Mouse (Mus musculus) spleen, adult 2 months (tissue): ENCODE data around the gene Rell1. TPM values are rescaled to one million over a fixed set of nuclear protein-coding genes. Genes with fewer than 3 reads are reported as not detected.

ENCODE experiments used
- DNase-seq, 2 experiments: peaks; one replicate each; pipeline versions ENCODE4 v3.0.0 to v3.0.0-alpha.2; 2012 to 2021; ENCODE audit warnings: low spot score in 2 of 2, low read depth in 1 of 2
- H3K27ac ChIP-seq: fragments of 200-500 bp; 2 replicates; pipeline ENCODE4 v1.5.1; 2012; ENCODE audit warnings: low read length, inconsistent platforms; ENCODE audit not compliant: insufficient read depth
- H3K27me3 ChIP-seq: fragments of 200-500 bp; 2 replicates; pipeline ENCODE4 v1.6.1; 2012; ENCODE audit warnings: mild to moderate bottlenecking, moderate library complexity, low read length, inconsistent platforms; ENCODE audit not compliant: control insufficient read depth, insufficient read depth
- H3K36me3 ChIP-seq: fragments of 200-500 bp; 2 replicates; pipeline ENCODE4 v1.6.1; 2012; ENCODE audit warnings: mild to moderate bottlenecking, low read length, inconsistent platforms; ENCODE audit not compliant: control insufficient read depth, insufficient read depth
- H3K4me1 ChIP-seq: fragments of 200-500 bp; 2 replicates; pipeline ENCODE4 v1.6.1; 2011; ENCODE audit warnings: inconsistent platforms; ENCODE audit not compliant: control insufficient read depth, insufficient read depth, insufficient read length
- H3K4me3 ChIP-seq: fragments of 200-500 bp; 2 replicates; pipeline ENCODE4 v1.5.1; 2011; ENCODE audit warnings: mild to moderate bottlenecking, inconsistent platforms; ENCODE audit not compliant: insufficient read depth, insufficient read length; ENCODE audit errors: extremely low read depth
- CTCF ChIP-seq: fragments of 200-500 bp; IDR thresholded peaks from 2 replicates; pipeline ENCODE4 v1.5.1; 2011; ENCODE audit warnings: mild to moderate bottlenecking, inconsistent platforms; ENCODE audit not compliant: insufficient read depth, insufficient read length, insufficient replicate concordance; ENCODE audit errors: extremely low read depth
- POLR2A ChIP-seq: fragments of 200-500 bp; IDR thresholded peaks from 2 replicates; pipeline ENCODE4 v1.6.1; 2011; ENCODE audit warnings: low read depth, low read length, inconsistent platforms
- WGBS: fragments of 180-500 bp; shearing (Covaris S2); methylation state at CpG from one replicate; pipeline ENCODE4 v1.1.7; 2018; 5-methylcytosine and 5-hydroxymethylcytosine counted together
- polyA plus RNA-seq: library from polyadenylated mRNA; depleted of rRNA; stranded (reverse); fragments of >200 nt; gene quantifications from 2 replicates; pipeline ENCODE4 v1.2.3, GENCODE M21; 2012; rRNA removed

Gene Rell1
- polyA plus RNA-seq, result 5.1 and 6.6 TPM in 2 replicates

GRCm38 (mm10) chr5:63968443-63969415 lies at the start of gene Rell1:
Gene Rell1, minus strand, starts transcription at chr5:63968897.
- under 1% methylated on average over 70 of the region's 85 CpGs for WGBS
- DNase-seq, result peak; percentile 86 to 100
- H3K4me1 ChIP-seq, result peaks cover 21% of the 10 kb centered on the region
- H3K4me3 ChIP-seq, result peak within 1 kb of the TSS; percentile 90
- no peaks in the 10 kb centered on the region for H3K36me3 ChIP-seq
- no peak; the same call in 1 of the 2 replicates for TF ChIP-seq POLR2A
- TF ChIP-seq CTCF, result no peak
- H3K27me3 ChIP-seq, result no peaks in the 10 kb centered on the region
- H3K27ac ChIP-seq, result peak within 1 kb of the TSS; percentile 77

- Histone ChIP-seq H3K27me3 (no peaks in the 10 kb centered on the region), H3K4me3 (no peak overlapping the region), H3K4me1 (no peaks in the 10 kb centered on the region), H3K27ac (no peak overlapping the region), H3K36me3 (no peaks in the 10 kb centered on the region)
- DNase-seq, result no peak
- 93% methylated on average over 13 of the region's 13 CpGs for WGBS
- no peak for TF ChIP-seq CTCF
- TF ChIP-seq POLR2A, result no peak
Observed at GRCm38 (mm10) chr5:64012596-64013366, 44.1 kb upstream of the Rell1 start.

GRCm38 (mm10) chr5:64006548-64006947 lies 37.9 kb upstream of the Rell1 start:
- H3K27ac ChIP-seq, result no peak overlapping the region
- TF ChIP-seq POLR2A, result no peak
- TF ChIP-seq CTCF, result no peak
- H3K4me3 ChIP-seq, result no peak overlapping the region
- no peak for DNase-seq
- 84% methylated on average over 4 of the region's 4 CpGs for WGBS
- H3K27me3 ChIP-seq, result no peaks in the 10 kb centered on the region
- H3K36me3 ChIP-seq, result no peaks in the 10 kb centered on the region
- H3K4me1 ChIP-seq, result no peaks in the 10 kb centered on the region

GRCm38 (mm10) chr5:64003302-64003701 lies 34.6 kb upstream of the Rell1 start:
- Histone ChIP-seq H3K27ac (no peak overlapping the region), H3K4me1 (no peaks in the 10 kb centered on the region), H3K4me3 (no peak overlapping the region), H3K36me3 (no peaks in the 10 kb centered on the region), H3K27me3 (no peaks in the 10 kb centered on the region)
- no peak for TF ChIP-seq CTCF
- no peak for TF ChIP-seq POLR2A
- WGBS, result 91% methylated on average over 8 of the region's 8 CpGs
- DNase-seq, result no peak

GRCm38 (mm10) chr5:63993865-63994264 lies 25.2 kb upstream of the Rell1 start:
- Histone ChIP-seq H3K27me3 (no peaks in the 10 kb centered on the region), H3K4me1 (no peaks in the 10 kb centered on the region), H3K27ac (no peak overlapping the region), H3K4me3 (no peak overlapping the region), H3K36me3 (no peaks in the 10 kb centered on the region)
- WGBS, result 82% methylated on average over 3 of the region's 3 CpGs
- DNase-seq, result no peak
- TF ChIP-seq CTCF (no peak), POLR2A (no peak)

GRCm38 (mm10) chr5:63990675-63991074 lies 22.0 kb upstream of the Rell1 start:
- DNase-seq, result no peak
- Histone ChIP-seq H3K36me3 (no peaks in the 10 kb centered on the region), H3K4me3 (no peak overlapping the region), H3K4me1 (no peaks in the 10 kb centered on the region), H3K27ac (no peak overlapping the region), H3K27me3 (no peaks in the 10 kb centered on the region)
- no peak for TF ChIP-seq CTCF
- TF ChIP-seq POLR2A, result no peak
- WGBS, result 57% methylated on average over 3 of the region's 3 CpGs
